Mouse (Mus musculus): ENCODE measurements at regions not wholly inside any gene's neighbourhood (a gene's known extent, or its start where the extent isn't known, plus 50 kb on each side); places are given as distances from the start of the nearest gene placed in this dataset.

DNA sequence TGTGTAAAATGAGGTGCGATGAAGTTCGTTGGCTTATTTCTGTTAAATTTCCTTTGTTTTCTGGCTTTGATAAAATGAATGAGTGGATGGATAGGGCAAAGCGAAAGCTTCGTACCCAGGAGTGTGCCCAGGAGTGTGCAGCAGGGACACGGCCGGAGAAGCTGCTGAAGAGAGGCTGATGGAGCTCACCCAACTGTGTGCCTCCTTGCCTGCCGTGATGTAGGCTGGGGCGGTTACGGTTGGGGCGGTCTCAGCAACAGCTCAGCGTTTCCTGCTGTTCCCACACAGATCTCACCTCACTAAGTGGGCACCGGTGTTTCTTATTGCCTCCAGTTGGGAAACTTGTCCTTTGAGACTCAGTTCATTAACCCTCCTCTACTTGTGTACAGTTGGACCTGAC, 208.2 kb upstream of the Ttc29 start:
- in situ Hi-C loops (cut with MseI, MboI): loop anchor here (5.0 kb wide), 1 partner anchor 373 kb away; no protein-coding TSS in a partner anchor

DNA sequence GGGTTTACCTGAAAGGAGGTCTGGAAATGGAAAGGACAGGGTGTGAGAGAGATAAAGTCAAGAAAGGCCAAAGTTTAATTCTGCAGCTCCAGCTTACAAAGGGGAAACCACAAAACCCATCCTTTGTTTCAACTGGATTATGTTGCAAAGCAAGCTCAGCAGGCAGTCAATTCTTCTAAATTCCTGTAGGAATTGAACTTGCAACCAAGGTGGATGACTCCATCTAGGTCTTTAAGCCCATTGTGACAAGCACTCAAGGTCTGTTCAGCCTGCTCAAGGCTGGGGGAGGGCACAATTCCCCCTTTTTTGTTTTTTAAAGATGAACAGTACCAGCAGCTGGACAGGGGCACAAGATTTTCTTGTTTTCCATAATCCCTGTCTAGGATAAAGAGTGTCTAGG, 200.0 kb upstream of the Ttc29 start:
- in situ Hi-C loops (cut with MseI, MboI): no loop called here

DNA sequence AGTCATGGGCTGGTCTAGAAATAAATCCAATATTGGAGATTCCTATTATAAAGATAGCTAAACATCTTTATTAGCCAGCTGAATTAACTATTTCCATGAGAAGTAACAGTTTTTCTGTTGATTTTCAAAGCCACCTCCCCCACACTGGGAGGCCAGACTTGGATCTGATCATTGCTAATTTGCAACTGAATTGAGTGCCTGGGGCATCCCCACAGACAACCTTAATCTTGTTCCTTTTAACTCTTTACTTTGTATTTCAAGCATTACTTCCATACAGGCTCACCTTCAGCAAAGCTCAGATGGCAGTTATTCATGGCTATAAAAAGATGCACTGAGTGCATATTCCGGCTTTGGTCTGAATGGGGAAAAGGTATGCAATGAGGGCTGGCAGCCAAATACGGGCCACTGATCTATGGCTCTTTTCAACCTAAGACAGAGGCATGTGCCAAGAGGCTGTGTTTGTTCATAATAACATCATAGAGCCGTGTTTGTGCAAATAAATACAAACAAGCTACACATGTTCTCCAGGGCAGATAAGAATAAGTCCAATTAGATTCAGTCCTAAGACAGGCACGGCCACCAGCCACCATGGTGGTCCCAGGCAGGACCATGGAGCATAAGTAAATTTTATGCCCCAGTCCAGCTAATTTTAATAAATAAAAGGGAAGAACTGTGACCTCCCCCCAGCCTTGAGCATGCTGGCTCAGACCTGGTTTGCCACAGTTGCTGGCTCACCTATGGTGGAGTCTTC, 194.5 kb upstream of the Ttc29 start:
- in situ Hi-C loops (cut with MseI, MboI): no loop called here

DNA sequence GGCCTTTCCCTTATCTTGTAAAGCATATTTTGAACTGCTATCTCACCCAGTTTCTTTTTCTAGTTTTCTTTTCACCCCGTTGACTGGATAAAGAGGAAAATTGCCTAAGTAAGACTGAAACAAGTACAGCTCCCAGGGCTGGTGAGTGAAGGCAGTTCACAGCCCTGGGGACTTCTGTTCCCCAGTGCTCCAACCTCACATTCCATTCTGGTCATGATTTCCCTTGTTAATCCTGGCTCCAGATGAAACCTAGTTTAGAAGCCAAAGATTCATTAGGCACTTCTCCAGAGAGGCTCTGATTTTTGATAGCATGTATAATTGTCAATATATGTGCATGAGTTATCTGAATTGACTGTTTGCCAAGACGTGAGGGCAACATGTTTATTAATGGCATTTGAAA, 191.6 kb upstream of the Ttc29 start:
- in situ Hi-C loops (cut with MseI, MboI): no loop called here

DNA sequence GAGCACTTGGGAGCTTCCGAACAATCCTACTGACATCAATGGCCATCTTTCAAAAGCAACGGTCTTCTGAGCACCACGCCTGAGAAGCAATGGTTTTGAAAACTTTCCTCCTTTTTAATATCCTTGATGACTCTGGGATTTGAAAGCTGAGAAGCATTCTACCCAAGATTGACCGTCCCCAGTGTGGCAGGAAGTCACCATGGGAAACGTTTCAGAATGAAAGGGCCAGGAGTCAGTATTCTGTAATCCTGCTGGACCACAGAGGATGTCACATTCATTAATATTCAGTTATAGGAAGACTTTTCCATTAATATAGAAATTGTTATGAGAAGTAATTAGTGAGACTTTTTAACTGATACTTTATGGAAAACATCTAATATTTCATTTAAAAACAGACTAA, 190.1 kb upstream of the Ttc29 start:
- in situ Hi-C loops (cut with MseI, MboI): no loop called here

DNA sequence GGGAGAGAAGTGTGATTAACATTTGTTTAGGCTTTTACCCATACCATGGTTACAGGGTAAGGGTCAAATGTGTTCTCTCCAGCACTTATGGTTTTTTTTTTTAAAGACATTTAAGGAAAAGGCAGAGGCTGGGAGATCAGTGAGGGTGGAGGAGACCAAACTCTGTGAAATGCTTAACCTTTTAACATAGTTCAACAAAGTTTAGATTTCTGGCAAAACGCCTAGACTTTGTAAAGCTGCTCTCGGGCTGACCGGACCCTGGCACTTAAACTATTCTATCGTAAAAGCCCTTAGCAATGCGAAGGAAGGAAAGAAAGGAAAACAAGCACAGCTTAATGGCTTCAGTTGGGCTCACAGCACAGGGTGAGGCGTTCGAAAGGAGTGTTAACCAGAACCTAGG, 189.6 kb upstream of the Ttc29 start:
- in situ Hi-C loops (cut with MseI, MboI): no loop called here

DNA sequence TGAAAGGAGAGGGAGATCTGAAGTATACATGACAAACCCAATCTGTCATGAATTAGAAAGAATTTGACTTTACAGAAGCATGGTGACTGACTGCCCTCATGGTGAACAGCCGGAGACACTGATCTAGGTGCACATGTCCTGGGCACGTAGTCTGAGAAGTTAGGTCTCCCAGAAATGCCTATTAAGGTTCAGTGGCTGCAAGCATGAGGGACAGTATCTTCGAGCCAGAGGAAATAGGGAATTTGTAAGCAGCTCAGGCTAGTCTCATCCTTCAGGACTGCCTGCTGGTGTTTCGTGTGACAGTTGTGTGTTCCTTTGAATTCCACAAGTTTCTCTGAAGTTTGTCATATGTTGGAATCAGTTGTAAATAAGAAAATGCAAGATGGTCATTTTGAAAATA, 189.2 kb upstream of the Ttc29 start:
- in situ Hi-C loops (cut with MseI, MboI): no loop called here

DNA sequence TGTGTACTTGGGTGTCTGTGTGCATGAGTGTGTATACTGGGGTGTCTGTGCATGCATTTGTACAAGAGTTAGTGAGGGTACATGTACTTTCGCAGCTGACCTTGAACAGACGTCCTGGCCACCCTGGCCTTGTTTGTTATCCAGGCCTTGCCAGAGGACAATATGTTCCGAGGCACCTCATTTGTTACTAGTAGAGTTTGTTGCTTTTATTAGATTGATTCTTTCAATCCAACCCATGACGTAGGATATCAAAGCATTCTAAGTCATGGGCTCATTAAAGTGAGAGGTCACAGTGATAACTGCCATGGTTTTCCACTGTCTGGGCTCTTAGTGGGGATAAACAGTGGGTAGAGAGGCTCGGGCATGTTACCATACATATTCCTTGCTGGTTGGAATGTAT, 188.1 kb upstream of the Ttc29 start:
- in situ Hi-C loops (cut with MseI, MboI): no loop called here

DNA sequence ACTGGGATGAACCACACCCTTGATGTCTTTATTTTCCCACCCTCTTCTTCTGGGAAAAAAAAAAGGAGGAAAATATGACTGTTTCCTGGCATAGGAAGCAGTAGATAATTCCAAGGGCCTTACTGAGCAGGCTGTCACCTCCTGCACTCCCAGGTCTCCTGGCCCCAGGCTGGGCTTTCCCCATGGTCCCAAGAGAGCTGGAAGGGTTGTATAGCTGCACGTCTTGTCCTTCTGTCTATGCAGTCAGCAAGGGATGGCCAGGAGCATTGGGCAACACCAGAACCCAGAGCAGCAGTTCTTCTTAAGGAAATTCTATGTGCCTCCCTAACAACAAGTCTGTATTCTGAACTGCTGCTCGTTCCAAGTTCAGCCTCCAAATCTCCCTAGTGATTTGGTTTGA, 185.7 kb upstream of the Ttc29 start:
- in situ Hi-C loops (cut with MseI, MboI): no loop called here

DNA sequence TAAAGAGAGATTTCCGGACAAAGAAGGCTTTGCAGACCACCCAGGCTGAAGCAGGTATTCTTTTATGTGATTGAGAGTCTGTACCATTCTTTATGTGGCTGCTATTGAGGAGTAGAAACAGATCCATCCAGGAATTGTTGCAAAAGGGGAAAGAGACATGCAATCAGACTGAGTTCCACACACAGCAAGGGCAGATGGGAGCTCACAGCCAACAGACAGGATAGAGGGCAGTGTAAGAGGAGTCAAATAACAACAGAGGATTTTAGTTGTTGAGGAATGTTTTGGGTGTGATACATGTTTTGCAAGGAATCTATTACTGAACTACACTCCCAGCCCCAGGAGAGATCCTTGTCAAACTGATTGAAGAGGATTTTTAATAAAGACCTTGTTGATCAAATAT, 184.2 kb upstream of the Ttc29 start:
- in situ Hi-C loops (cut with MseI, MboI): no loop called here

DNA sequence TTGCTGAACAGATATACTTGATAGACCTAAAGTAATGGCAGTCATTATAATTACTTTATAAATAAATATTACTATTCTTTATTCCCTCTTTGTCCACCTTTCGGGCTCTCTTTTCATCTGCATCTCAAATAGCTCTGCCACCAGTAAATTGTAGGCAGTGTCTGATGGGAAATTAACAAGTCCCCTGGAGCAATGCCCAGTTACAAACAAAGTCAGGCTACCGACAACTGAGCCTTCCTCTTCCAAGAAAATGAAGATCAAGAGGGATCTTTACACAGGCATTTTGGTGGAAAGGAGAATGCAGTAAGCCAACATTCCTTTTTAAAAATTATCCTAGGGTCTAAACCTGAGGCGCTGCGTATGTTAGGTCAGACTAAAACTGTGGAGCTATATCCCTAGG, 181.3 kb upstream of the Ttc29 start:
- in situ Hi-C loops (cut with MseI, MboI): no loop called here

DNA sequence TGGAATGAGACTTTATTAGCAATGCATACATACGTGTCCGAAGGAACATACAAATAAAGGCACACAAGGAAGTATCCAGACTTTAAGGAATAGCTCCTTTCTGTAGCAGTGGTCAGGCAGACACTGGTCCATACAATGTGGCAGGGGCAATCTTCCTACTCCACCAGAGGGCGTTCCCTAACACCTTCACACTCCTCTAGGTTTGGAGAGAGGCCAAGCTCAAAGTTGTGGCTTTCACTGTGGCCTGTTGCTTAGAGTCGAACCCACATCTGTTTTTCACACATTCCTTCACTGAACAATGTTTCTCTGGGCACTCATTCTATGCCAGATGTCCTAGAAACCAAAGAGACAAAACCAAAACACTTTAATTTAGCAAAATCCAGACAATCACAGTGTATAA, 178.4 kb upstream of the Ttc29 start:
- in situ Hi-C loops (cut with MseI, MboI): no loop called here

DNA sequence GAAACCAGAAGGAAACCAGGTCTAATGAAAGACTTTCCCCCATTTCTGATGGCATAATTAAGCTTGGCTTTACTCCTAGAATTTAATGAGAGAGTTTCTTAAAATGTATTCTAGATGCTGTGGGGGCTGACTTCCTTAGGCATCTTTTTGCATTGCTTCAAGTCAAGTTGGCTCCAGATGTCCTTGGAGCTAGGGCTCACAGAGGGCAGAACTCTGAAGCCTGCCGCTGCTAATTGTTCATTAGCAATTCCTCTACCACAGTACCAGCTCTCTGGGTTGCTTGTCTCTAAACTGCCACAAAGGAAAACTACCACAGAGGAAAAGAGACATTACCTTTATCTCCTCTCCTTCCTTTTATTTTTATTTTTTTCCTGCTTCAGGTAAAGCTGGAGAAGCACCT, 175.9 kb upstream of the Ttc29 start:
- in situ Hi-C loops (cut with MseI, MboI): no loop called here

DNA sequence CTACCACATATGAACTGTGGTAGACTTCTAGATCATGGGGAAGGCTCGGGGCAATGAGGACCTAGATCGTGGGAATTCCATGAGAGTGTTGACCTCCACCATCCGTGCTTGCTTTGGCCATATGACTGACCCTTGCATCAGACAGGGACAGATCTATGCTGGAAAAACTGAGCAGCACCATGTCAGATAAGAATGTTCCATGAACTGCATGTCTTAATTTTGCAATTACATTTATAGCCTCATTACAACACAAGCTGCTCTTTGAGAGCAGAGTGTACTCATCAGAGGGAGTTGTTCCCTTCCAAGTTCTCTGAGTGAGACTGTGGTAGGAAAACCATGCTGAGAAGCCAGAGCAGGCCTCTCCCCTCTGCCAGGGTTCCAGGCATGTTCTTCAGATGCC, 166.4 kb upstream of the Ttc29 start:
- in situ Hi-C loops (cut with MseI, MboI): no loop called here

DNA sequence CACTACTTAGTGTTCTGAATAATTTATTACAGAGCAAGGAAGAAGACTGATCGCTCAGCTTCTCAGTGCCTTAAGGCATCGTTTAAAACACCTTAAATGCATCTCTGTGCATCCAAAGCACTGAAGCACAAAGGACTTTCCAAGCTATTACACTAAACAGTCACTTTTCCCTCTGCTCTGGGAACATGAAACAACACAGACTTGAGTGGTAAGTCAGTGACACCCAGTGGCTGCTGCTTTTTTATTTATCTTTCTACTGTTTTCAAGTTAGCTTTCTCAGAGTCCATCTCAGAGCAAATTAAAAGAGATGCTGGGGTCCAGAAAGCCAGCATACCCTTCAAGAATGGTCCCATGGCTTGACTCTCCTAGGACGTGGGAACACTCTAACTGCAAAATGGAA, 162.3 kb upstream of the Ttc29 start:
- in situ Hi-C loops (cut with MseI, MboI): loop anchor here in 1 of 2 experiments (25.0 kb wide), 1 partner anchor 412 kb away; no protein-coding TSS in a partner anchor

DNA sequence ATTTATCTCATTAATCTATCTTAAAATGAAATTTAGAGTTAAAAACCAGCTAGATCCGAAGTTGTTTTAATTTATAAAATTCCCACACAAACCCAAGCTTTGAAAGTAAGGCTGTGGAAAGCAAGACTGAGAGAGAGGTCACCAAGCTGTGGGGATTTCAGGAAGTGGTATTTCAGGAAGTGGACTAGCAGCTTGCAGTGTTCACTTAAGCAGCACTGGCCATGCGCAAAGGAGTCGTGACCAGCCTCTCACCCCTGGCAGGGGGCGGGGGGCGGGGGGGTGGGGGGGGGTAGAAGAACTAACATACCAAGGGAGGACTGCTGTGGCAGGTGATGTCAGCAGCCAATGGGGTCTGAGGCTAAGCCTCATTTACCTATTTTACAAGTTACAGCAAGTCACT, 158.7 kb upstream of the Ttc29 start:
- in situ Hi-C loops (cut with MseI, MboI): loop anchor here in 1 of 2 experiments (25.0 kb wide), 1 partner anchor 408 kb away; no protein-coding TSS in a partner anchor

DNA sequence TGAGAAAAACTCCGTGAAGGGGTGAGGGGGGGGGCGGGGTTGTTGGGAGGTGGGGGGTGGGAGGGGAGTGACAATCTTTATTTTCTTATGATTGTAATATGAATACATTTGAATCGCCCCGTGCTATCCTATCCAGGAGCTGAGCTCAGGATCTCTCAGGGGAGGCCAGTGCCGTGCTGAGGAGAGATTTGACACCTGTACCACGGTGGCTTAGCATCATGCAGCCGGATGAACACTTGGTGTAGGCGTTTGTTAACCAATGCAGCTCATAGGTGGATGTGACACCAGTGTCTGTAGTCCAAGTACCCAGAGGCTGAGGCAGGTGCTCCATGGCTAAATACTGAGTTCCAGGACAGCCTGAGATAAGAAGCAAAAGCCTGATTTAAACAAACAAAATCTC, 158.2 kb upstream of the Ttc29 start:
- in situ Hi-C loops (cut with MseI, MboI): loop anchor here in 1 of 2 experiments (25.0 kb wide), 1 partner anchor 407 kb away; no protein-coding TSS in a partner anchor

DNA sequence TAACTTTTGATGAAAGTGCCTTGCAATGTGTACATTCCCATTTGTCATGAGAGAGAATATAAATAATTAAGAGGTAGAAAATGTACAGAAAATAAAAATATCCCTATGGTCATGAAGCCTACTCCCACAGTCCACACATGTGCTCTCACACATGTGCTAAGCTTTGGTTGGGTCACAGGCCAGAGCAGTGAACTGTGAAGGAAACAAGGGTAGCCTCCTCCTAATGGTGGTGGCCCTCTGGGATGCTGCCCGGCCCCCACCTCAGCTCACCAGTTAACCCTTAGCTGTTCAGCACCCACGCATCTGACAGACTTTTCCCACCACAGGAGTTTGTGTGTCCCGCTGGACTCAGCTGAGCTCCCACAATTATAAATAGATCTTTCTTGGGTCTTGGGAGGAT, 157.6 kb upstream of the Ttc29 start:
- in situ Hi-C loops (cut with MseI, MboI): loop anchor here in 1 of 2 experiments (25.0 kb wide), 1 partner anchor 407 kb away; no protein-coding TSS in a partner anchor

DNA sequence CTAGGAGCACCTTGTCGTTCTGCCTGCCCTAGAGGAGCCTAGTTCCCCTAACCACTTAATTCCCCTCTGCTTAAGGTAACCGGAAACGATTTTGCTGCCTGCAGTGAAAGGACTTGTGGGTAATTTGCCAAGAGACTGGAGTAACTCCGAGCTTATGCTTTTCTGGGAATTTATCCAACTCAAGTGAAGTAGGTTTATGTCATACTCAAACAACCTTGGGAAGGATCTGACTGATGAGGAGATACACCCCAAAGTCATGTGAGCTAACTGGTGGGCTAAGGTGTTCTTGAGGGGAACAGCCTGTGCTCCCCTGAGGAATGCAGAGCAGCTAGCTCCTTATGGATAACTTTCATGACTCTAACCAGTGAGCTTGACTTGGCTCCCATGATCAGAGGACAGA, 155.7 kb upstream of the Ttc29 start:
- in situ Hi-C loops (cut with MseI, MboI): loop anchor here in 1 of 2 experiments (25.0 kb wide), 1 partner anchor 405 kb away; no protein-coding TSS in a partner anchor

DNA sequence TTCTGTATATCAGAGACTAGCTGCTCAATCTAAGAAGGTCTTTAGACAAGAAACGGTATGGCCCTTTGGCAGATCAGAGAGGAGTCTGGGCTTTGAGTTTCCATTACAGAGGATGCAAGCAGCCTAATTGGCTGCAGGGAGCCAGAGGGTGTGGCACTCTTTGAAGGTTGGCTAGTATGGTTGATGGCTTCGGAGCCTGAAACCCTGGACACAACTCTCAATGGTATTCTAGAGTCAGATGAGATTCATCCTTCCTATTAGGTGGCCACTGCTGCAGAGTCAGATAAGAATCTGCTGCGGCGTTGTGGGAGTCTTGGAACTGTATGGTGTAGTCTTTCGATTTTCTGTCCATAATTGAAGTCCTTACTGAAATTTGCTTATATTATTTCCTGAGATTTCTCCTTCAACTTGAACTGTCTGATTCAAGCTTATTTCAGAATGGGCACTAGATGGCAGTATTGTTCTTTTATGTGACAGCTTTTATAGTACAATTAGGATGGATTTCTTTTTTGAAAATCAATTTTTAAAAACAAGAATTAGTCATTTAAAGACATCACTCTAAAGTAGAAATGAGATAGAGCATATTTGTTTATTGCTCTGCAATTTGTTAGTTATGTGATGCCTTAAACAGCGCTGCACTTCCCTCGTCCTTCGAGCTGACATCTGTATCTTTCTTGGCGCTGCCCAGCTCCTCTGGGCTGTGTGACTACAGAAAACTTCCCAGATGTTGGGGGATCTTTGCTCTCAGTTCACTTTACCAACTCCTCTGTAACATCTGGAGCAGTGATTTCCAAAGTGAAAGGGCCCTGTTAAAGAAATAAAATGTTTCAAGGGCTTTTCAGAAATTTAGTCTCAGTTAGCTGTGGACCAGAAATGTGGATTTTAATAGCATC, 151.0 kb upstream of the Ttc29 start:
- in situ Hi-C loops (cut with MseI, MboI): loop anchor here (5.0 to 25.0 kb wide), 4 partner anchors 63 to 403 kb away; no protein-coding TSS in a partner anchor

DNA sequence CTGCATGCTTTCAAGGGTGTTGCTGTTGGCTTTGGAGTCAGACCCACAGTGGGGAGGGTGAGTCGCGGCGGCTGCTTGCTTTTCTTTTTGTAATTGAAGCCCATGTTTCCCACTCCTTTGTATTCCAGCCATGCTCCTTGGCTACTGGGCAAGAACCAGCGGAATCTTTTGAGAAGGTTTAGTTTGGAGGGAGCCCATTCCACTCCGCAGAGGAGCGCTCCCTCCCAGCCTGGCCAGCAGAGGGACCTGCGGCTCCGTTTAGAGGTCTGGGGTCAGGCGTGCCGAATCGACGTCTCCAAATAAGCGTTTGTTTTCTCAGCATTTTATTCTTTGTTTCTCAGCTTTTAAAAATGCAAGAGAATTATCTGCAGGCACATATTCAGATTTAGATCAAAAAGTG, 149.6 kb upstream of the Ttc29 start:
- in situ Hi-C loops (cut with MseI, MboI): loop anchor here (5.0 to 25.0 kb wide), 4 partner anchors 61 to 401 kb away; no protein-coding TSS in a partner anchor

DNA sequence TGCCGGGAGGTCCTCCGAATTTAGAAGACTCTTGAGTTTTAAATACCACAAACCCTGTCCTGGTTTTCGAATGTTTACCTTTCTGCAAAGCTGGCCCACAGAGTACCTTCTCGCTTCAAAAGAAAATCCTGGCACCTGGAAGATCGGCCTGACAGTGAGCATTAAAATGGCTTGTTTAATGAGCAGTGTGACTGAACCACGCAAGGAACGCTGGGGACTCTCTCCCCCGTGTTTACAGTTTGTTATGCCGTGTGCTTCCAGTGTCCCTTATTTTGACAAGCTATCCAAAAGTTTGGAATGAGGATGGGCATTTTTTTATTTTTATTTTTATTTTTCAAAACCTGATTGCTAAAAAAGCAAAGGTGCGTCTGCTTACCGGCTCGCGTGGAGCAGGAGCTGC, 148.9 kb upstream of the Ttc29 start:
- in situ Hi-C loops (cut with MseI, MboI): loop anchor here (5.0 to 25.0 kb wide), 4 partner anchors 61 to 401 kb away; no protein-coding TSS in a partner anchor
